Mouse (Mus musculus) forebrain, embryonic 10.5 days (tissue): ENCODE data around the gene Rem1. TPM values are rescaled to one million over a fixed set of nuclear protein-coding genes. Genes with fewer than 3 reads are reported as not detected.

Experiments
- DNase-seq: peaks from one replicate; pipeline ENCODE4 v3.0.0-alpha.2; 2017; ENCODE audit warnings: low spot score; ENCODE audit errors: extremely low spot score
- H3K27ac ChIP-seq: fragments of 300-500 bp; sonication (generic); 2 replicates; pipeline ENCODE4 v1.5.1; 2016; ENCODE audit warnings: mild to moderate bottlenecking
- H3K27me3 ChIP-seq: fragments of 300-500 bp; sonication (generic); 2 replicates; pipeline ENCODE4 v1.6.1; 2016; ENCODE audit warnings: mild to moderate bottlenecking; ENCODE audit not compliant: poor library complexity, severe bottlenecking
- H3K36me3 ChIP-seq: fragments of 300-500 bp; sonication (generic); replicated peaks from 2 replicates; pipeline ENCODE4 v1.6.1; 2016; ENCODE audit warnings: mild to moderate bottlenecking, moderate library complexity
- H3K4me1 ChIP-seq: fragments of 300-500 bp; sonication (generic); 2 replicates; pipeline ENCODE4 v1.6.1; 2016
- H3K4me3 ChIP-seq: fragments of 300-500 bp; sonication (generic); 2 replicates; pipeline ENCODE4 v1.5.1; 2016; ENCODE audit warnings: mild to moderate bottlenecking, moderate library complexity
- H3K9me3 ChIP-seq: fragments of 300-500 bp; sonication (generic); 2 replicates; pipeline ENCODE4 v1.6.1; 2016; ENCODE audit warnings: mild to moderate bottlenecking, moderate library complexity
- WGBS: fragments of 180-500 bp; shearing (Covaris S2); methylation state at CpG from one replicate; pipeline ENCODE4 v1.1.7; 2016; 5-methylcytosine and 5-hydroxymethylcytosine counted together
- polyA plus RNA-seq: library from polyadenylated mRNA; unstranded; fragments of >200 nt; fragmentation: Nextera tagmentation; extraction: Ambion mirVana; gene quantifications from 2 replicates; pipeline ENCODE4 v1.2.1, GENCODE M21; 2016

Gene Rem1
- polyA plus RNA-seq, result 0.16 and 0.18 TPM in 2 replicates

GRCm38 (mm10) chr2:152626774-152627591 lies at the start of gene Rem1:
Gene Rem1 (plus strand): TSS chr2:152626951.
- 2% methylated on average over 59 of the region's 59 CpGs for WGBS
- Histone ChIP-seq H3K36me3 (no peaks in the 10 kb centered on the region), H3K27me3 (peaks cover 65% of the 10 kb centered on the region), H3K4me1 (peaks cover 28% of the 10 kb centered on the region), H3K9me3 (no peaks in the 10 kb centered on the region), H3K4me3 (peak within 1 kb of the TSS; percentile 53), H3K27ac (peak within 1 kb of the TSS; percentile 37; the same call in 1 of the 2 replicates)
- DNase-seq, result peak; percentile 43

GRCm38 (mm10) chr2:152580107-152580506 lies 46.6 kb upstream of the Rem1 start, which contains the start of gene Defb19:
Gene Defb19 (minus strand): TSS chr2:152580312.
- Histone ChIP-seq H3K27me3 (no peaks in the 10 kb centered on the region), H3K9me3 (no peaks in the 10 kb centered on the region), H3K4me1 (0 out of 2 replicates have a peak, but pooled peaks cover under 1% of the 10 kb centered on the region), H3K4me3 (no peak within 1 kb of the TSS), H3K27ac (no peak within 1 kb of the TSS), H3K36me3 (no peaks in the 10 kb centered on the region)
- WGBS, result 72% methylated on average over 7 of the region's 7 CpGs
- no peak for DNase-seq

- WGBS, result 95% methylated on average over 11 of the region's 11 CpGs
- peaks cover 6% of the 10 kb centered on the region for H3K4me1 ChIP-seq
- no peaks in the 10 kb centered on the region for H3K27me3 ChIP-seq
- no peak overlapping the region for H3K27ac ChIP-seq
- no peak for DNase-seq
- no peak overlapping the region for H3K4me3 ChIP-seq
- no peaks in the 10 kb centered on the region for H3K36me3 ChIP-seq
- no peaks in the 10 kb centered on the region for H3K9me3 ChIP-seq
These were observed 46.1 kb upstream of the Rem1 start for GRCm38 (mm10) chr2:152580612-152581011.

- no peak for DNase-seq
- Histone ChIP-seq H3K4me1 (peaks cover 24% of the 10 kb centered on the region), H3K27ac (no peak overlapping the region), H3K4me3 (no peak overlapping the region), H3K27me3 (no peaks in the 10 kb centered on the region), H3K36me3 (no peaks in the 10 kb centered on the region), H3K9me3 (no peaks in the 10 kb centered on the region)
- 77% methylated on average over 4 of the region's 4 CpGs for WGBS
These were observed 39.7 kb upstream of the Rem1 start for GRCm38 (mm10) chr2:152586926-152587560.

GRCm38 (mm10) chr2:152588450-152588849 lies 38.3 kb upstream of the Rem1 start:
- Histone ChIP-seq H3K9me3 (no peaks in the 10 kb centered on the region), H3K27ac (no peak overlapping the region), H3K4me1 (peaks cover 24% of the 10 kb centered on the region), H3K4me3 (no peak overlapping the region), H3K36me3 (no peaks in the 10 kb centered on the region), H3K27me3 (no peaks in the 10 kb centered on the region)
- 56% methylated on average over 2 of the region's 2 CpGs for WGBS
- no peak for DNase-seq

- Histone ChIP-seq H3K27me3 (no peaks in the 10 kb centered on the region), H3K27ac (no peak overlapping the region), H3K9me3 (no peaks in the 10 kb centered on the region), H3K4me3 (no peak overlapping the region), H3K36me3 (no peaks in the 10 kb centered on the region), H3K4me1 (peaks cover 24% of the 10 kb centered on the region)
- 38% methylated on average over 6 of the region's 6 CpGs for WGBS
- DNase-seq, result no peak
These were observed 37.7 kb upstream of the Rem1 start for GRCm38 (mm10) chr2:152589021-152589420.

- 73% methylated on average over 7 of the region's 7 CpGs for WGBS
- H3K9me3 ChIP-seq, result no peaks in the 10 kb centered on the region; the same call in 1 of the 2 replicates
- no peaks in the 10 kb centered on the region for H3K27me3 ChIP-seq
- H3K36me3 ChIP-seq, result no peaks in the 10 kb centered on the region
- no peak for DNase-seq
- no peak within 1 kb of the TSS for H3K4me3 ChIP-seq
- H3K27ac ChIP-seq, result no peak within 1 kb of the TSS
- H3K4me1 ChIP-seq, result no peaks in the 10 kb centered on the region
These were observed 27.5 kb upstream of the Rem1 start, which contains the start of gene Defb45 for GRCm38 (mm10) chr2:152599299-152599698. Gene Defb45 (minus strand): TSS chr2:152599399.

- no peak for DNase-seq
- 91% methylated on average over 6 of the region's 6 CpGs for WGBS
- H3K4me3 ChIP-seq, result no peak overlapping the region
- no peaks in the 10 kb centered on the region for H3K4me1 ChIP-seq
- no peaks in the 10 kb centered on the region; the same call in 1 of the 2 replicates for H3K9me3 ChIP-seq
- H3K27me3 ChIP-seq, result no peaks in the 10 kb centered on the region
- no peak overlapping the region for H3K27ac ChIP-seq
- no peaks in the 10 kb centered on the region for H3K36me3 ChIP-seq
These were observed 26.7 kb upstream of the Rem1 start for GRCm38 (mm10) chr2:152600076-152600475.

GRCm38 (mm10) chr2:152601275-152601960 lies 25.3 kb upstream of the Rem1 start:
- no peaks in the 10 kb centered on the region; the same call in 1 of the 2 replicates for H3K9me3 ChIP-seq
- H3K27me3 ChIP-seq, result no peaks in the 10 kb centered on the region

GRCm38 (mm10) chr2:152604057-152604456 lies 22.7 kb upstream of the Rem1 start, which contains the start of gene Defb36:
Gene Defb36 (plus strand): TSS chr2:152604327.
- H3K4me3 ChIP-seq, result no peak within 1 kb of the TSS
- peaks cover 2% of the 10 kb centered on the region; the same call in 1 of the 2 replicates for H3K9me3 ChIP-seq
- H3K36me3 ChIP-seq, result no peaks in the 10 kb centered on the region
- DNase-seq, result no peak
- H3K4me1 ChIP-seq, result no peaks in the 10 kb centered on the region
- H3K27ac ChIP-seq, result no peak within 1 kb of the TSS
- 86% methylated on average over 15 of the region's 15 CpGs for WGBS
- no peaks in the 10 kb centered on the region for H3K27me3 ChIP-seq

More at GRCm38 (mm10) chr2:152601275-152601960, 25.3 kb upstream of the Rem1 start:
- no peaks in the 10 kb centered on the region for H3K4me1 ChIP-seq
- no peaks in the 10 kb centered on the region for H3K36me3 ChIP-seq
- no peak for DNase-seq
- no peak overlapping the region for H3K27ac ChIP-seq
- 74% methylated on average over 4 of the region's 4 CpGs for WGBS
- no peak overlapping the region for H3K4me3 ChIP-seq

- DNase-seq, result no peak
- Histone ChIP-seq H3K27me3 (no peaks in the 10 kb centered on the region), H3K36me3 (no peaks in the 10 kb centered on the region), H3K4me1 (peaks cover 10% of the 10 kb centered on the region), H3K9me3 (peaks cover 2% of the 10 kb centered on the region; the same call in 1 of the 2 replicates), H3K27ac (no peak overlapping the region), H3K4me3 (no peak overlapping the region)
- 82% methylated on average over 6 of the region's 6 CpGs for WGBS
These were observed 19.0 kb upstream of the Rem1 start for GRCm38 (mm10) chr2:152607746-152608145.

GRCm38 (mm10) chr2:152608719-152609118 lies 18.0 kb upstream of the Rem1 start:
- DNase-seq, result no peak
- H3K36me3 ChIP-seq, result no peaks in the 10 kb centered on the region
- no peak overlapping the region for H3K4me3 ChIP-seq
- H3K27me3 ChIP-seq, result no peaks in the 10 kb centered on the region
- peaks cover 2% of the 10 kb centered on the region; the same call in 1 of the 2 replicates for H3K9me3 ChIP-seq
- H3K4me1 ChIP-seq, result peaks cover 10% of the 10 kb centered on the region
- H3K27ac ChIP-seq, result no peak overlapping the region
- WGBS, result 86% methylated on average over 1 of the region's 1 CpGs
